Comparison of ENCODE assay signal across 21 mouse cellular contexts in the genomic region with DNA sequence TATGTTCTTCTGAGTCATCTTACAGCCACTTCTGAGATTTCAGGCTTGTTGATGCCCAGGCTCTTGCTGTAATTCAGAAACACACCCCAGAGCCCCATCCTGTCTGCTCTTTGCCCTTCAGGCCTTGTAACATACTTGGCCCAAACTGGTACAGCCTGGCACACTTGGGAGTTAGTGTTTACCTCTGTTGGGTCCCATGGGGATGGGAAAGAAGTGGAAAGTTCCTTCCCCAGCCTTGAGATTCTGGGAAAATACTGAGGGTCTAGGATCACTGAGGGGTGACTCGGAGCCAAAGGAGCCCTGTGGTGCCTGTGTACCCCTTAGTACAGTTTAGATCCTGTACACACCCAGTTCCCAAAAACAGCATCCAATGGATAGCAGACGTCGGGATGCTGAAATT.
A peak's percentile ranks its signal among the peaks of the same experiment; 100 is the strongest.
DNase-seq lines count a peak whose midpoint lies in the region; ATAC-seq and TF ChIP-seq lines count a peak whose summit lies in the region.
"Had no signal": no experiment of that assay in that cellular context is flagged by ENCODE, and none has a peak within 500 bp of the region (broad histone marks: within the 10 kb centered on the region; RNA-seq: fewer than 3 reads in every experiment).

No protein-coding gene starts in this region.

- no peaks in the 10 kb centered on the region for H3K4me1 ChIP-seq in liver, adult 2 months (ENCODE audit: control insufficient read depth, insufficient read depth, low read length)
- H3K4me1 ChIP-seq in liver, embryonic 12.5 days = no peaks in the 10 kb centered on the region
- H3K4me1 ChIP-seq in brown adipose tissue, adult 24 weeks (ENCODE audit: control insufficient read depth, insufficient read depth, insufficient read length, low read length) = peaks cover 19% of the 10 kb centered on the region
- no peaks in the 10 kb centered on the region for H3K4me1 ChIP-seq in hindbrain, embryonic 16.5 days (ENCODE audit: control insufficient read depth, insufficient read depth, low read depth, low read length)
- H3K4me1 ChIP-seq: embryonic facial prominence, embryonic 15.5 days had no signal

- 98% methylated on average over 3 of the region's 3 CpGs for WGBS in liver, adult 2 months
- 62% methylated on average over 3 of the region's 3 CpGs for WGBS in liver, embryonic 12.5 days (ENCODE audit: insufficient replicate concordance)
- WGBS in hindbrain, embryonic 16.5 days = 96% methylated on average over 3 of the region's 3 CpGs

- no peak for ATAC-seq in liver, embryonic 12.5 days
- no peak for ATAC-seq in hindbrain, embryonic 16.5 days
- ATAC-seq: forebrain, embryonic 14.5 days; forebrain, embryonic 16.5 days had no signal

- no peaks in the 10 kb centered on the region for H3K27me3 ChIP-seq in liver, adult 2 months (ENCODE audit: control insufficient read depth, insufficient read depth, low read length)
- H3K27me3 ChIP-seq in liver, embryonic 12.5 days (replicated peaks) = 0 out of 2 replicates have a peak, but pooled peaks cover 4% of the 10 kb centered on the region
- H3K27me3 ChIP-seq in hindbrain, embryonic 16.5 days (replicated peaks; ENCODE audit: control insufficient read depth, insufficient read depth, low read length) = no peaks in the 10 kb centered on the region
- H3K27me3 ChIP-seq: embryonic facial prominence, embryonic 13.5 days; embryonic facial prominence, embryonic 15.5 days; forebrain, embryonic 12.5 days had no signal

- no peak overlapping the region for H3K4me2 ChIP-seq in liver, embryonic 12.5 days
- H3K4me2 ChIP-seq in hindbrain, embryonic 16.5 days (ENCODE audit: low read length) = no peak overlapping the region
- H3K4me2 ChIP-seq: embryonic facial prominence, embryonic 13.5 days; embryonic facial prominence, embryonic 15.5 days; forebrain, embryonic 12.5 days had no signal

- no peak overlapping the region for H3K27ac ChIP-seq in liver, adult 2 months (replicated peaks; ENCODE audit: insufficient read depth, low read depth, low read length)
- no peak overlapping the region for H3K27ac ChIP-seq in liver, embryonic 12.5 days
- peak overlapping the region; percentile 92 for H3K27ac ChIP-seq in brown adipose tissue, adult 24 weeks (replicated peaks; ENCODE audit: low read depth, low read length)
- H3K27ac ChIP-seq in hindbrain, embryonic 16.5 days (ENCODE audit: low read depth, low read length) = no peak overlapping the region
- H3K27ac ChIP-seq: embryonic facial prominence, embryonic 13.5 days; embryonic facial prominence, embryonic 15.5 days; forebrain, embryonic 10.5 days; forebrain, embryonic 12.5 days had no signal

- H3K4me3 ChIP-seq in liver, adult 2 months (ENCODE audit: insufficient read depth, low read depth, low read length) = no peak overlapping the region
- no peak overlapping the region for H3K4me3 ChIP-seq in liver, embryonic 12.5 days
- H3K4me3 ChIP-seq in brown adipose tissue, adult 24 weeks (ENCODE audit: insufficient read depth, low read depth, low read length) = no peak overlapping the region
- H3K4me3 ChIP-seq in hindbrain, embryonic 16.5 days (ENCODE audit: low read length) = no peak overlapping the region
- H3K4me3 ChIP-seq: embryonic facial prominence, embryonic 13.5 days; embryonic facial prominence, embryonic 15.5 days; erythroblast, embryonic 14.5 days; forebrain, embryonic 10.5 days; forebrain, embryonic 12.5 days had no signal

- H3K9ac ChIP-seq in liver, adult 2 months (ENCODE audit: low read depth, low read length) = no peak overlapping the region
- H3K9ac ChIP-seq in liver, embryonic 12.5 days = no peak overlapping the region
- no peak overlapping the region for H3K9ac ChIP-seq in hindbrain, embryonic 16.5 days (ENCODE audit: low read depth, low read length)
- H3K9ac ChIP-seq: embryonic facial prominence, embryonic 13.5 days; embryonic facial prominence, embryonic 15.5 days; forebrain, embryonic 12.5 days had no signal

- H3K36me3 ChIP-seq in liver, adult 2 months (ENCODE audit: control insufficient read depth, insufficient read depth, low read length) = no peaks in the 10 kb centered on the region
- H3K36me3 ChIP-seq in liver, embryonic 12.5 days = no peaks in the 10 kb centered on the region
- no peaks in the 10 kb centered on the region for H3K36me3 ChIP-seq in hindbrain, embryonic 16.5 days (ENCODE audit: control insufficient read depth, insufficient read depth, low read length)
- H3K36me3 ChIP-seq: embryonic facial prominence, embryonic 13.5 days; embryonic facial prominence, embryonic 15.5 days; forebrain, embryonic 10.5 days; forebrain, embryonic 12.5 days had no signal

- H3K9me3 ChIP-seq in liver, embryonic 12.5 days (replicated peaks) = no peaks in the 10 kb centered on the region
- H3K9me3 ChIP-seq in hindbrain, embryonic 16.5 days (ENCODE audit: control insufficient read depth, low read length) = no peaks in the 10 kb centered on the region; the same call in 1 of the 2 replicates
- H3K9me3 ChIP-seq: embryonic facial prominence, embryonic 15.5 days had no signal

- no peak for TF ChIP-seq POLR2A in liver, adult 2 months (IDR thresholded peaks at IDR 0.05; ENCODE audit: extremely low read depth, insufficient read depth, low read length)

- TF ChIP-seq CTCF in liver, adult 2 months (IDR thresholded peaks at IDR 0.05; ENCODE audit: low read depth, low read length) = no peak

- H3K79me2 ChIP-seq in liver, adult 2 months (ENCODE audit: control insufficient read depth, insufficient read depth, low read length) = no peaks in the 10 kb centered on the region

- peak; percentile 38 for DNase-seq in adrenal gland, adult 2 months
- no peak for DNase-seq in adrenal gland, adult 8-10 months
- peak; percentile 51 for DNase-seq in adrenal gland, postnatal 14 days
- DNase-seq in adrenal gland, postnatal 25 days = no peak
- DNase-seq in liver, adult 2 months (ENCODE audit: extremely low read depth, low read depth, low spot score) = peak; percentile 14
- DNase-seq: cerebellum, adult 11 months; cerebellum, adult 18-20 months; cerebellum, adult 8-10 months; cerebellum, postnatal 10 days; cerebellum, postnatal 25 days; embryo, embryonic 11 days had no signal

Comparison
In these comparisons a context has a peak if more than half of its experiments do, and no peak if none do; other contexts are left out.
1. DNase-seq: peak in adrenal gland, adult 2 months (single experiment), adrenal gland, postnatal 14 days (single experiment) and liver, adult 2 months (single experiment); none in adrenal gland, adult 8-10 months (single experiment) and adrenal gland, postnatal 25 days (single experiment).